Mouse (Mus musculus): ENCODE results near the gene Gnaq. TPM values are rescaled to one million over a fixed set of nuclear protein-coding genes. Genes with fewer than 3 reads are reported as not detected.
A peak's percentile ranks its signal among the peaks of the same experiment; 100 is the strongest.
"Not testable (repeated sequence)": the region's sequence is repeated elsewhere in the genome, so short reads cannot be mapped to it uniquely, and the experiment has no call there.

Gnaq gene
- polyA plus RNA-seq, 2 experiments from 2014 or later: 18.3 to 23.3 TPM

DNA sequence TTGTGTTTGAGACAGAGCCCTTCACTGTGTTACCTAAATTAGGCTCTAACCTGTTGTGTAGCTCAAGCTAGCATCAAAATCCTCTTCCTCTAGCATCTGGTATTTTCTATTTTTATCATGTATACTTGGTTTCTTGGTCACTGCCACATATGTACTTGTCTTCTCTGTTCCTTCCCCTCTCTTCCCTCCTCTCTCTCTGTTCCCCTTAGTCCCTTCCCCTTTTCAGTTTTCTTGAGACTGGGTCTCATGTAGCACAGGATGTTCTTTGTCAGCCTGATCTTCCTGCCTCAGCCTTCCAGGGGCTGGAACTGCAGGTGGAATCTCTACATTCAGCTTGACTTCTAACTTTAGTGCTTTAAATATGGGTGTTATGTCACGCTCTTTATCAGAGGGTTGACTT lies 16.5 kb downstream of the Gnaq start:
- no peak for ATAC-seq

DNA sequence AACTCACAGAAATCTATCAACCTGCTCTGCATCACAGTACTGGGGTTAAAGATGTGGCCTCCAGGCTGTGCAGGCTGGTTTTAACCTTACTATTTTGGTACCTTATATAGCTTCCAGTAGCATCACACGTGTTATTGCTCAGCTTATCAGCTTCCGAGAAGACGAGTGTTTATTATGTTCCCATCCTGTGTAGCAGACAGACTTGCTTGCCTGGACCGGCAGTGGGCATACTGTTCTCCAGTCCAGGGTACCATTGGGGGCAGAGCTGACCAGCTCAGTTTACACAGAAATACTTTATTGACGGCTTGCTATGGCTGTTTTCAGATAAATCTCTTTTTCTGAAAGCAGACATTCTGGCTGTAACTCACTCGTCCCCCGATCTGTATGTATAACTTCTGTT lies 17.7 kb downstream of the Gnaq start:
- no peak for ATAC-seq

DNA sequence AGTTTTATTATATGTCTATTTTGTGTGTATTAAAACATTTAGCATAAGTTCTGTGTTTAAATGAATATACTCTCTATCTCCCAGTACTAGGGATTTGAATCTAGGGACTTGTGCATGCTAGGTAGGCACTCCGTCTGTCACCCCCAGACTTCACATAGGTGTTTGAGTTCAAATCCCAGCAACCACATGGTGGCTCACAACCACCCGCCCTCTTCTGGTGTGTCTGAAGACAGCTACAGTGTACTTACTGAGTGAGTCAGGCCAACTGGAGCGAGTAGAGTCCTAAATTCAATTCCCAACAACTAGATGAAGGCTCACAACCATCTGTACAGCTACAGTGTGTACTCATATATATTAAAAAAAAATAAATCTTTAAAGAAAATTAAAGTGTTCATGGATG lies 21.2 kb downstream of the Gnaq start:
- ATAC-seq: no peak

DNA sequence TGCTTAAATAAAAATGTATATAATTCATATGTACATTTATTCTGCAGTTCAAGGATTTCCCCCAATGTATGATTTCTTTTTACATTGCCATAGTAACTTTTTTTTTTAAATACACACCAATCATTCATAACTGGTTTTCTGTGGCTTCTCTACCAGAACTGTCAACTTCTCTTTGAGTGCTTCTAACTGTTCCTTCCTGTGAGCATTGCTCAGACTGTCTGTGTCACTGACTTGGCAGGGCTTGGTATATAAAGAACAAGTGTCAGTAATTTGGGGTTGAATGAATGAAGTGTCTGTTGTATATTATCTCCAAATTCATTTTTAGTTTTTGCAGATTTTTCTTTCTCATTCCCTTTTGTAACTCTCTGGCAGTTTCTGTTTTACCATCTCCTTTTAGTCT lies 21.8 kb downstream of the Gnaq start:
- ATAC-seq: no peak

DNA sequence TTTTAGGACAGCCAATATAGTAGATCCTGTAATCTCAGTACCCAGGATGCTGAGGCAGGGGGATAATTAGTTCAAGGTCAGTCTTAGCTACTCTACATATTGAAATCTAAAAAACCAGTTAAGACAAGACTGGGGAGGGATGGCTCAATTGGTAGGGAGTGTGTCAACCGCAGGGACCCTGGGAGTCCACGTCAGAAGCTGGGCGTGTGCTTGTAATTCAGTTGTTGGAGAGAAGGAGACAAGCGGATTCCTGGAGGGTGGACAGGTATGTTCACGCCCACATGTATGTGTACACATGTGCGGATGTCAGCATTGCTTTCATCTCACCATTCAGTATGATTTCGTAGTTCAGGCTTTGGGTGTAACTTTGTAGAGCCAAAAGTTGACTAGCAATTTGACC lies 24.5 kb downstream of the Gnaq start:
- ATAC-seq: no peak

DNA sequence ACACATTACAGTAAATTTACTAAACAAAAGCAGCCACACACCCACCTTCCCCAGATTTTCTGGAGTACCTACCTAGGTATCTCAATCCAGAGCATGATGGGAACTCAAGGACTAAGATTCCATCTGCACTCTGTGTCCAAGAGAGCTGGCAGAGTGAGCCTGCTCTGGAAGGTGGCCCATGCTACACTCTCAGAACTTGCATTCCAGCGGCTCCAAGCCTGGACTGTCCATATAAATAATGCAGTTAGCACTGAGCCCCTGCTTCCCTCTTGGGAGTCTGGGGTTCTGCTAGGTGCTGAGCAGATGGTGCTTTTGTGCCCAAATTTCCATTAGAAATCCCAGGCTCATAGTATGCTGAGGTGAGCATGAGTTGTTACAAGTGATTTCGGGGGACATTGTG lies 28.1 kb downstream of the Gnaq start:
- ATAC-seq: no peak

DNA sequence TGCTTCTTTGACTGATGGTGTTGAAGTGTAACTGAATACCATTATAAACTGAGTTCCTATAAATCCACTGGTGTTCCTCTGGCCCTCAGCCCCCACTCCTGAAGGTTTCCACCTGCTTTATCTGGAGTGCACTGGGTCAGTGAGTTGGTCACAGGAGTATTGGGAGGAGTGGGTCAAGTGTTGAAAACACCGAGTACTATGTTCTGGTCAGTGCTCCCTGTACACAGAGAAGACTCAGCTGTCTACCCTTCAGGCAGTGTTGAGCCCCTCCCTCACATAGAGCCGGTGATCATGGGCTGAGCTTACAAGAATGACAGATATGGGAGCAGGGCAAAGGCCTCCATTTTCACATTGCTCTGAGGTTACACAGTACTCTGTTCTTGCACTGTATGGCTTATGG lies 28.6 kb downstream of the Gnaq start:
- no peak for ATAC-seq

DNA sequence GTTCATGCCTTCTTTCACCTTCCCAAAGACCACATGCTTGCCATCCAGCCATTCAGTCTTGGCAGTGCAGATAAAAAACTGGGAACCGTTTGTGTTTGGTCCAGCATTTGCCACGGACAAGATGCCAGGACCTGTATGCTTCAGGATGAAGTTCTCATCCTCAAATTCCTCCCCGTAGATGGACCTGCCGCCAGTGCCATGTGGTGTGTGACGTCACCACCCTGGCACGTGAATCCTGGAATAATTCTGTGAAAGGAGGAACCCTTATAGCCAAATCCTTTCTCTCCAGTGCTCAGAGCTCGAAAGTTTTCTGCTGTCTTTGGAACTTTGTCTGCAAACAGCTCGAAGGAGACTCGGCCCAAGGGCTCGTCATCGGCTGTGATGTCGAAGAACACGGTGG lies 31.8 kb downstream of the Gnaq start:
- ATAC-seq: not testable (repeated sequence)

DNA sequence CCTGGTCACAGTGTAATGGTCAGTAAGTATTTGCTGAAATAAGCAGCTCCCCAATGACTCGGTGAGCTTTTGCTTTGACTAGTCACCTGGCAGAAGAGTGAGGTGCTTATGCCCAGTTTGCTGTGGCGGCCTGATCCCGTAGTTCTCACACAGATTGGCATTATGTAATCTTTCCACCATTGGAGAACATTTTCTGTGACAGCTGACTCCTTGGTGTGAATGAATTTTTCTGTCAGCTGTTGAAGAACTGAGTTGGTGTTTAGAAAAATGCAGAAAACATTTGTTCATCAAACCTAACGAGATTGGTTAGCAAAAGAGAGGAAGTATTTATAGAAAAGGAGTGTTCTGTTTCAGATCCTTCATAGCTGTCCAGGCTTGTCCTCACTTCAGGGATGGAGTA lies 34.6 kb downstream of the Gnaq start:
- no peak for ATAC-seq

DNA sequence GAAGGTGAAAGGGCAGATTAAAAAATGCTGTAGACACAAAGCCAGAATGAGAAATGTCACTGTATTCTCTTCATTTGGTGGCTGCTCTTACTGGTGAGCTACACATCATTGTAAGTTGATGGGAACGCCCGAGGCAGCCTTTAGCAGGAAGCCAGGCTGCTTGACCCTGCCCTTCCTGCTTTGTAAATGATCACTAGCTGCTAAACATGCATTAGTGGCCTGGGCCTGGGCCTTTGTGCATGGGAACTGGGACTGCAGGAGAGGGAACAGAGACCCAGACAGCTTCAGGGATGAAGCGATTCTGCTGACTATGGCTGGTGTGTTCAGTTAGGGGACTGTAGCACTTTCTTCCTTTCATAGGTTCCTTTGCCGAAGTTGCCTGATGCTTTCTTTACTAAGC lies 35.6 kb downstream of the Gnaq start:
- ATAC-seq: no peak

DNA sequence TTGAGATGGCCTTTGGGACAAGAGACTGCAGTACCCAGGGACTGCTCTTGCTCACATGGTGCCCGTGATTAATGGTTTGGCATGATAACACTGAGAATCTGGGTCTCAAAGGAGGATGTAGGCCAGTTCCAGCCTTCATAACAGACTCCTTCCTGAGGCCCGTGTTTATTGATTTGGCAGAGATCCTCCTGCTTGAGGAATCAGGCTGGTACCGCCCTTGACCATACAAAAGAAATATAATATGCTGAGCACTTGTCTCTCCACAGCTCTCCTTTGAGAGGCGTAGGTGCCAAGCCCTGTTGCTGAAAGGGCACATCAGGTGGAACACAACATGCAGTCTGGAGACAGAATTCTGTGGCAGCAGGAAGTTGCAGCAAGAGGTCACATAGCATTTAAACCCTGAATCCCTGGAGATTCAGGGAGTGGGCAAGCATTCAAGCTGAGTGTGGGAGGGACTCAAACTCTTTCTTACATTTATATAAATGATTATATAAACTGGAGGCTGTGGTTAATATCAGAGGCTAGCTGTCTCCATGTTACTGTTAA lies 36.1 kb downstream of the Gnaq start:
- ATAC-seq: no peak

DNA sequence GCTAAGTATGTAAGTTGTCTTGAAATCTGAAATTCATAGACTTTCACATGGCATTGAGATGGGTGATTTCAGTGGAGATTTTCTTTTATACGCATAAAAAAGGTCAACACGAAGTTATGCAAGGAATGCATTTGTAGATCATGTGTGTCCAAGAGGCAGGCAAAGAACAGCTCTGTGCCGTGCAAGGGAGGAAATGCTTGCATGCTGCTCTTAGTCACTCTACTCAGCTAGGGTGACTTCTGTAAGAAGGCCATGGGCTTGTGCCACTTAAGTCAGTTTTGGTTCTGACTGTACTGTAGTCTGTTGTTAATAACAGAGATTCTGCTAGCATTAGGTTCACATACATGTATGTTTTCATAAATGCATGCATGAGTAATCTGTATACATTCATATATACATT lies 38.1 kb downstream of the Gnaq start:
- peak; percentile 31 for ATAC-seq

DNA sequence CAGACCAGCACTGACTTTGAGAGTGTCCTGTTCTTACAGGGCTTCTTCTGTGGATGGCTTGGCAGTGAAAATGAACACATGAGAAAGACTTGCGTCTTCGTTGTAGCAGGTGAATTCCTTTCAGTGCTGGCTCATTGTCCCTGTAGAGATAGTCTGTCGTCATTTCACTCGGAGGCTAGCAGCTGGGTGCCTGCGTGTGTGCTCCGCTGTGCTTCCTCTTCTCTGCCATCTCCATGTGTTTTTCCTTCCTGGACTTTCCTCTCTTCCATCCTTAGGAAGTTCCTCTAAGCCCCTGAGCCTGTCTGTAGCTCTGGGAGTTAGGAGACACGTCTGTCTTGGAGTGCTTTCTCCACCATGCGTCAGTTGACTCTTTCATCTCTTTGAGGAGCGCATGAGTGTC lies 41.1 kb downstream of the Gnaq start:
- no peak for ATAC-seq

DNA sequence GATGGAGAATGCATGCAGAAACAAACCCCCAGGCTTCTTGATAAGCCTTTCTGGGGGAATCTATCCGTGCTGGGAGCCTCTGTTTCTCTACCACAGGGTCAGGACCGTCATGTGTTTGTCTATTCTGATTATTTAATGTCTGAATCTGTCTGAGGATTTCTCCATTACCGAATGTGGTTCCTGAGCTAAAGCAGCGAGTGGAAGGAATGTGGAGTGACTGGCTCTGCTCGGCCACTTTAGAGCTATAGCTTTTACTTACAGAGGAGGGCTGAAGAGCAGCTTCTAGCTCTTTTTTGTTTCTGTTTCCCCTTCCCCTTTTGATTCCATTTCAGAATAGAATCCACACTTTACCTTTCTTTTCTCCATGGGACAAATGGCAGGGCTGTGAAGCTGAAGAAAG lies 43.8 kb downstream of the Gnaq start:
- no peak for ATAC-seq

DNA sequence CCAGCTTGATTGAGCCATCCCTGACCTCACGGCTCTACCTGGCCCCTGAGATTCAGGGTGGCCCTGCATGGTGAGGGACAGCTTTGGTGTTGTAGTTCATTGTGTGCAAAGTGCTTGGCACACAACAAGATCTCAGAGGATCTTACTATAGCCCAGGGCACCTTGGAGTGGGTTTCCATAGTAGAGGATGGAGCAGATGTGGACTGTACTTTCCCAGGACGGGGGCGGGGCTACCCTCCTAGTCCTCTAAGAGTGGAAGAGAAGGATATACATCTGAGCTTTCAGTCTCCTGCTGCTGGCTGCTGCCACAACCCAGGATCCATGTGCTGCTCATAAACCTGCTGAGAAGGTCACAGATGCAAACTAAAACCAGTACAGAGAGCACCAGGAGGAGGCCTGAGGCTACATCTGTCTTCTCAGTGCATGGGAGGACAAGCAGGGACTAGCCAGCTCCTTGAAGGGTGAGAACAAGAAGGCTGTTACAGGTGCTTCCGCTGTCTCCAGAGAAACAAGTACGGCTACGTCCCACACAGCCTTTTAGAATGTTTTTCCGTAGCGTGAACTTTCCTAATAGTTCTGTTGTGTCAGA lies 44.6 kb downstream of the Gnaq start:
- ATAC-seq: no peak

DNA sequence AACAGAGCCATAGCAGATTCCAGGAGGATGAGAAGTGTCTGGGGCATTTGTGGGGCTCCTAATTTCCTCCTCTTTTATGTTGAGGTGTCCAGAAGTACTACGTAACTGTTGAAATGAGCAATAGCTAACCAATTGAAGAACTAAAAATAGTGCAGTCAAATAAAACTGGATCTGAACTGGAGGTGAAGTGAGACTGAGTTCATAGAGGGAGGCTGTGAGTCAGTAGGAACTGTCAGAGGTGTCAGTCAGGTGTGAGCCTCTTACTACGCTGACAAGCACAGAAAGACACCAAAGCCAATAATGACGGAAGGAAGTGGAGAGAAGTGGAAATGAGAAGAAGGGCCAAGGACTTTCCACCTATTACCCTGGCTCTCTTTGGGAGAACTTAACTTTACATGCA lies 48.6 kb downstream of the Gnaq start:
- ATAC-seq: no peak

DNA sequence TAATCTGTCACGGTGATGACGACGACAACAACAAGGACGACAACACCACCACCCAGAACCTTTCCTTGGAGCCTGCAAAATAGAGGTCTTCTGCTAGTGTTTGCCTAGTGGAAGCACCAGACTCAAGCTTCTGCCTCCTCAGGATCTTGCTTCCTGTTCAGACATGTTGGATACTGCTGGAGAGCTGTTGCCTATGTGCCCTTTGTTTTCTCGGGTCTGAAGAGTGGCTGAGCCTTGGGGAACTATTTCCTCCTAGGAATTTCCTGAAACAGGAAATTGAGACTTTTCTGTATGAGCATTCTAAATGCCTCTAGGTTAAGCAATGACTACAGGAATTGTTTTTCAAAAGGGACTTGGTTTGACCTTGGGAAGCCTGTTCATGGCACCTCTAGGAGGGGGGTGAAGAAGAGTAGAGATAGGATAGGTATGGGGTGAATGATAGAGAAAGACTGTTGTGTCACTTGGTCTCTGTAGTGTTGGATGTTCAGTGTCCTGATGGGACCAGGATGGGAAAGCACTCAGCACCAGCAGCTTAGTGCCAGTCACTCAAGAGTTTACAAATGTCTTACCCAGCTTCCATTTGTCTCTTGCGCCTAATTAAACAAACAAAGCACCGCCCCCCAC lies 49.3 kb downstream of the Gnaq start:
- ATAC-seq: no peak

DNA sequence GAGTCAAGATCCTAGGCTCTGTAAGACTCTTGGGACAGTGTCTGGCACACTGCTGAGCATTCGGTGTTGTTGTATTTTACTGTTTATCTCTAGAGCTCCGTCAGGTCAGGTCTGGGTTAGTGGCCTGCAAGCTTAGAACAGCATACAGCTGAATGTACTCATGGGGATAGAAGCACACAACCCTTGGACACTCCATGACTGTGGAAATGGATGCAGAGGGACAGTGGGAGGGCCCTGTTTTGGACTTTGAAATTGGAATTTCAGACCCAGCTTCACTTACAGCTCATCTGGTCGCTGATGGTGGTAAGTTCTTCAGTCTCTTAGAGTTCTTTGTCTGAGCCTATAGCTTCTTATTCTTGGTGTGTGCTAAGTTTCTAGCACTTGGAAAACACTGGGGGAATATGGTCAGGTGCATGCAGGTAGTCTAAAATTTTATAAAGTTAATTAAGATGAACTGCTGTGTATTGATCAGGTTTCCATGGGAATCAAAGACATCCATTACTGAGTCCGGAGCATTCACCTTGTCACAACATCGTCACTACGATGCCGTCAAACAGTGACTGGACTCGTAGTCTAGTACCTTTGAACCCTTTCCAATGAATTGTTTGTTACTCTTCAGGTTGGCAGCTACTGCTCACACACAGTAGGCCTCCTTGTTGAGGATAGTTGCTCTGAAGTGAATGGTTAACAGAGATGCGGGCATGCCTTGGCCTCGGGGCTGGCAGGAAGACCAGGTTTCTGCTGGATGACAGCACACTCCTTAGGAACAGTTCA lies 51.1 kb downstream of the Gnaq start:
- no peak for ATAC-seq

DNA sequence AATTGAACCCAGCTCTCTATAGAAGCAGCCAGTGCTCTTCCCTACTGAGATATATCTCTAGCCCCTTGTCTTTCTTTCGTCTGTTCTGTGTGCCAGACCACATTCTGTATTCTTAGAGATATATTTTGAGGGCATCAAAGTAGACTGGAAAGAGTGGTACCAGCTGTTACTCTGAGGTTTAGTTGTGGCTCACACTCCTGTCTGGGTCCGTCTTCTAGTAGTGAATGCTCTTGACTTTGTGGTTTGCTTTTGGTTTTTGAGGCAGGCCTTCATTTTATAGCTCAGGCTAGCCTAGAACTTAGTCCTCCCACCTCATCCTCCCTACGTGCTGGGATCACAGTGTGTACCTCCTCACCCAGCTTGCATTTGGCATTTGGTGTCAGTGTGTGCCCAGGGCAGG lies 54.4 kb downstream of the Gnaq start:
- no peak for ATAC-seq

DNA sequence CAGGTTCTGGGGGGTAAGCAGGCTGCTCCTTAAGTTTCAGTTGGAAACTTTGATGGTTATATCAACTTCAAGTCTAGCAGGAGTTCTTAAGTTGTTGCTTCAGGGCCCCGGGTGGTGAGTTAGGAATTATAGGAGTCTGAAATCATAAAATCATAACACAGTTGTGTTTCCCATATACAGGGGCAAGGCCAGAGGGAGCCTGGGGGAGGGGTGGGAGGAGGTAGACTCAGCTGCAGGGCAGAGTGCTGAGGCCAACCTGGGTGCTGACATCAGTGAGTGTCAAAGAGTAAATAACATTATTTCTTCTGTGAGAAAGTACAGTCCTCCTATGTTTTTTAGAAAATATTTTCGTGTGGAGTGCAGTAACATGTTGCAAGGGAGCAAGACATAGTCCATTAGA lies 55.3 kb downstream of the Gnaq start:
- no peak for ATAC-seq

DNA sequence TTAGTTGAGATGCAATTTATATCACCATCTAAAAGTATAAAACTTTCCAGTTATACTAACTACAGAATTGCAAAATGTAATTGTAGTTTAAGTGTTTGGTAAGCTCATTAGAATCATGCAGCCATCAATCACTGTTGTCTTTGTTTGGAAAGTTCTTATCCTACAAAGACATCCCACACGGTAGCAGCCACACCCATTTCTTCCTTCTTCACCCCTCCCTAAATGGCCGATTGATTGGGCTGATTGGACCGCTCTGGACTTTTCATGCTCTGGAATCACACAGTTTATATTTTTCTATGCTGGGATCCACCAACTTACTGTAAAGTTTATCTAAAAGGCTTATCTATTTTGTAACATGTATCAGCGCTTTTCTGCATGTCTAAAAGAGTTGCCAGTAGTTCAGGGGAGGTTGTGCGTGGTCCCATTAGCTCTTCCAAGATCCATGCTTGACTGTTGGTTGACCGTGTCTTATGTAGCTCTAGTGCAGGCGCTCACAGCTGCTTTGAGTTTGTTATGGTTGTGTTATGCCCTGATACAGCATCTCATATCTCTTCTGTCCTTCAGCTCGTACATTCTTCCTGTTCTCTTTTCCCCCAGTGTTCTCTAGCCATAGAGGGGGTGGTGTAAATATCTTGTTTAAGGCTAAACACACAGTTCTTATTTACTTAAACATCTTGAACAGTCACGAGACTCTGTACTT lies 56.6 kb downstream of the Gnaq start:
- no peak for ATAC-seq

DNA sequence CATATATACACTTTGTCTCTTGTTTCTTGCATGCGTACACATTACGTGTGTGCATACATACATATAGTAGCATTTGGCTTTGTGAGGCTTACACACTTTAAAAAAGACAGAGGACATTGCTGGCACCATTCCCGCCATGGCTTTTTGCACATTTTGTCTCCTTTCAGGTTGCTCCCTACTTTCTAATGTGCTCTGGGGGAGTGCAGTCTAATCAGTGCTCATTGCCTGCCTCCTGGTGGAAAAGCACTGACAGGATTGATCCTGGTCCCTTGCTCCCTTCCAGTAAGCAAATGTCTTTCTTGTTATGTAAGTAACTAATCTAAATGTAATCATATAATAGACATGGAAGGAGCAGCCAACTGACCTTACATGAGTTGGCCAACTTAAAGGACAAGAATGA lies 65.5 kb downstream of the Gnaq start:
- no peak for ATAC-seq

DNA sequence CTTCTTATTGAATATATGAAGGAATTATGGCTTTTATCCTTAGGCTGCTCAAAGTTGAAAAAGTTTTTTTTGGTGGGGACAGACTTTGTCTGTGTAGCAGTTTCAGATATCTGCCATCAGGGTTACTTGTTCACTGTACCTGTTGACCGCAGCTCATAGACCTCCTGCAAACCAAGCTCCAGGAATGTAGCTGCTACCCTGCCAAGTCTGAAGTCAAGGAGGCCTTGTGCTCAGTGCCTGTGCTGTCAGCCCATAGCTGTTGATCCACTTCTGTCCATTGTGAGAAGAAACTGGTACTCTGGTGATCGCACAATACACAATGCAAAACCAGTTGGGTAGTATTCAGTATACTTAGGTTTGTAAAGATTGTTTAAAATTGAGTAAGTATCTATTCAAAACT lies 68.7 kb downstream of the Gnaq start:
- ATAC-seq: no peak

Measured in activated CD4-positive, CD25-positive, alpha-beta regulatory T cell, adult 4 months (primary cell).